Mouse (Mus musculus) neural tube, embryonic 11.5 days (tissue): ENCODE results near the gene Arf1. TPM values are rescaled to one million over a fixed set of nuclear protein-coding genes. Genes with fewer than 3 reads are reported as not detected.
A peak's percentile ranks its signal among the peaks of the same experiment; 100 is the strongest.
"Not testable (repeated sequence)": the region's sequence is repeated elsewhere in the genome, so short reads cannot be mapped to it uniquely, and the experiment has no call there.

Experiments
- ATAC-seq: fragments of 200-750 bp; cut with Nextera tagmentation; 2 replicates; pipeline ENCODE4 v1.8.0; 2017; ENCODE audit warnings: moderate number of reproducible peaks, mild to moderate bottlenecking, moderate TSS enrichment, moderate library complexity; ENCODE audit not compliant: insufficient read depth, low FRiP score, low TSS enrichment
- DNase-seq: peaks from one replicate; pipeline ENCODE4 v3.0.0-alpha.2; 2015; ENCODE audit warnings: low spot score
- H3K27ac ChIP-seq: fragments of 300-500 bp; sonication (generic); 2 replicates; pipeline ENCODE4 v1.5.1; 2014; ENCODE audit warnings: low read depth, mild to moderate bottlenecking, low read length
- H3K27me3 ChIP-seq: fragments of 300-500 bp; sonication (generic); 2 replicates; pipeline ENCODE4 v1.6.1; 2014; ENCODE audit warnings: mild to moderate bottlenecking, low read length, mixed read lengths; ENCODE audit not compliant: control insufficient read depth, insufficient read depth
- H3K36me3 ChIP-seq: fragments of 300-500 bp; sonication (generic); 2 replicates; pipeline ENCODE4 v1.6.1; 2014; ENCODE audit warnings: mild to moderate bottlenecking, low read length, moderate library complexity, mixed read lengths; ENCODE audit not compliant: control insufficient read depth, insufficient read depth
- H3K4me1 ChIP-seq: fragments of 300-500 bp; sonication (generic); 2 replicates; pipeline ENCODE4 v1.6.1; 2014; ENCODE audit warnings: low read length, mixed read lengths; ENCODE audit not compliant: control insufficient read depth, insufficient read depth
- H3K4me2 ChIP-seq: fragments of 300-500 bp; sonication (generic); 2 replicates; pipeline ENCODE4 v1.6.1; 2014; ENCODE audit warnings: low read depth, mild to moderate bottlenecking, moderate library complexity
- H3K4me3 ChIP-seq: fragments of 300-500 bp; sonication (generic); 2 replicates; pipeline ENCODE4 v1.5.1; 2014; ENCODE audit warnings: low read depth, low read length
- H3K9ac ChIP-seq: fragments of 300-500 bp; sonication (generic); 2 replicates; pipeline ENCODE4 v1.6.1; 2014; ENCODE audit warnings: mild to moderate bottlenecking, low read length
- H3K9me3 ChIP-seq: fragments of 300-500 bp; sonication (generic); 2 replicates; pipeline ENCODE4 v1.6.1; 2016; ENCODE audit warnings: low read length; ENCODE audit not compliant: control insufficient read depth
- WGBS: fragments of 180-500 bp; shearing (Covaris S2); extraction: QIAGEN DNeasy Blood & Tissue Kit; methylation state at CpG from one replicate; pipeline ENCODE4 v1.1.7; 2014; 5-methylcytosine and 5-hydroxymethylcytosine counted together
- polyA plus RNA-seq: library from polyadenylated mRNA; unstranded; fragments of >200 nt; fragmentation: Nextera tagmentation; extraction: Ambion mirVana; gene quantifications from 2 replicates; pipeline ENCODE4 v1.2.1, GENCODE M21; 2014

Gene Arf1
- polyA plus RNA-seq, 1 experiment from 2014 or later = 670 TPM

GRCm38 (mm10) chr11:59222306-59222705, 5.8 kb downstream of the Arf1 start:
- H3K4me1 ChIP-seq = peaks cover 16% of the 10 kb centered on the region
- H3K4me3 ChIP-seq = no peak overlapping the region
- WGBS = 92% methylated on average over 4 of the region's 4 CpGs
- peaks cover 2% of the 10 kb centered on the region for H3K36me3 ChIP-seq
- no peaks in the 10 kb centered on the region for H3K9me3 ChIP-seq
- no peaks in the 10 kb centered on the region for H3K27me3 ChIP-seq
- H3K9ac ChIP-seq = no peak overlapping the region
- ATAC-seq (no peak), DNase-seq (no peak)
- no peak overlapping the region for H3K27ac ChIP-seq
- no peak overlapping the region for H3K4me2 ChIP-seq

GRCm38 (mm10) chr11:59221604-59222003, 6.5 kb downstream of the Arf1 start:
- DNase-seq = no peak
- no peaks in the 10 kb centered on the region for H3K27me3 ChIP-seq
- H3K27ac ChIP-seq = no peak overlapping the region
- ATAC-seq = no peak
- no peak overlapping the region for H3K4me2 ChIP-seq
- peaks cover 12% of the 10 kb centered on the region for H3K4me1 ChIP-seq
- no peak overlapping the region for H3K4me3 ChIP-seq
- no peaks in the 10 kb centered on the region for H3K9me3 ChIP-seq
- no peak overlapping the region for H3K9ac ChIP-seq
- H3K36me3 ChIP-seq = peaks cover 2% of the 10 kb centered on the region

- H3K36me3 ChIP-seq = peaks cover 2% of the 10 kb centered on the region
- no peaks in the 10 kb centered on the region for H3K27me3 ChIP-seq
- peak; percentile 35 for DNase-seq
- H3K4me2 ChIP-seq = no peak overlapping the region
- no peak overlapping the region for H3K9ac ChIP-seq
- no peaks in the 10 kb centered on the region for H3K4me1 ChIP-seq
- H3K27ac ChIP-seq = no peak overlapping the region
- no peaks in the 10 kb centered on the region for H3K9me3 ChIP-seq
- no peak overlapping the region for H3K4me3 ChIP-seq
- no peak for ATAC-seq
Observed at GRCm38 (mm10) chr11:59219064-59219463, 9.0 kb downstream of the Arf1 start.

GRCm38 (mm10) chr11:59218389-59218998, 9.6 kb downstream of the Arf1 start:
- peaks cover 2% of the 10 kb centered on the region for H3K36me3 ChIP-seq
- no peak for DNase-seq
- ATAC-seq = no peak

GRCm38 (mm10) chr11:59216955-59217354, 11.1 kb downstream of the Arf1 start:
- Histone ChIP-seq H3K4me2 (no peak overlapping the region), H3K27me3 (no peaks in the 10 kb centered on the region), H3K4me3 (no peak overlapping the region), H3K36me3 (peaks cover 2% of the 10 kb centered on the region; the same call in 1 of the 2 replicates), H3K9me3 (no peaks in the 10 kb centered on the region), H3K4me1 (no peaks in the 10 kb centered on the region), H3K27ac (no peak overlapping the region), H3K9ac (no peak overlapping the region)
- DNase-seq = no peak
- ATAC-seq = no peak
- 89% methylated on average over 3 of the region's 3 CpGs for WGBS

More at GRCm38 (mm10) chr11:59218389-59218998, 9.6 kb downstream of the Arf1 start:
- no peaks in the 10 kb centered on the region for H3K9me3 ChIP-seq
- no peak overlapping the region for H3K4me3 ChIP-seq
- 89% methylated on average over 4 of the region's 4 CpGs for WGBS
- H3K9ac ChIP-seq = no peak overlapping the region
- no peaks in the 10 kb centered on the region for H3K27me3 ChIP-seq
- H3K27ac ChIP-seq = no peak overlapping the region
- H3K4me1 ChIP-seq = no peaks in the 10 kb centered on the region
- no peak overlapping the region for H3K4me2 ChIP-seq

- Histone ChIP-seq H3K4me2 (no peak overlapping the region), H3K9me3 (no peaks in the 10 kb centered on the region), H3K36me3 (peaks cover 15% of the 10 kb centered on the region), H3K4me1 (0 out of 2 replicates have a peak, but pooled peaks cover 8% of the 10 kb centered on the region), H3K4me3 (no peak overlapping the region), H3K27me3 (no peaks in the 10 kb centered on the region), H3K9ac (no peak overlapping the region), H3K27ac (no peak overlapping the region)
- DNase-seq = no peak
- 94% methylated on average over 12 of the region's 12 CpGs for WGBS
- ATAC-seq = no peak
Observed at GRCm38 (mm10) chr11:59212892-59213494, 15.1 kb downstream of the Arf1 start.

- WGBS = 87% methylated on average over 12 of the region's 12 CpGs
- not testable (repeated sequence) for H3K27ac ChIP-seq, H3K4me1 ChIP-seq, H3K4me3 ChIP-seq, ATAC-seq, H3K27me3 ChIP-seq, H3K4me2 ChIP-seq, H3K9me3 ChIP-seq, H3K9ac ChIP-seq, DNase-seq
- H3K36me3 ChIP-seq = peaks cover 15% of the 10 kb centered on the region
Observed at GRCm38 (mm10) chr11:59212320-59212719, 15.8 kb downstream of the Arf1 start.

- DNase-seq, H3K9me3 ChIP-seq, ATAC-seq, H3K27ac ChIP-seq, H3K9ac ChIP-seq, H3K4me3 ChIP-seq, H3K27me3 ChIP-seq, H3K4me1 ChIP-seq, H3K4me2 ChIP-seq: not testable (repeated sequence)
- WGBS = 86% methylated on average over 9 of the region's 9 CpGs
- H3K36me3 ChIP-seq = peaks cover 15% of the 10 kb centered on the region
Observed at GRCm38 (mm10) chr11:59211561-59211960, 16.5 kb downstream of the Arf1 start.

GRCm38 (mm10) chr11:59210020-59210419, 18.1 kb downstream of the Arf1 start:
- DNase-seq = no peak
- Histone ChIP-seq H3K27me3 (no peaks in the 10 kb centered on the region), H3K36me3 (peaks cover 17% of the 10 kb centered on the region), H3K9me3 (no peaks in the 10 kb centered on the region), H3K4me3 (no peak overlapping the region), H3K9ac (no peak overlapping the region), H3K27ac (no peak overlapping the region), H3K4me2 (no peak overlapping the region), H3K4me1 (0 out of 2 replicates have a peak, but pooled peaks cover 8% of the 10 kb centered on the region)
- 88% methylated on average over 4 of the region's 4 CpGs for WGBS
- ATAC-seq = no peak
